Mouse (Mus musculus) hindbrain, embryonic 14.5 days (tissue): ENCODE measurements around the gene Get4. TPM values are rescaled to one million over a fixed set of nuclear protein-coding genes. Genes with fewer than 3 reads are reported as not detected.
A peak's percentile ranks its signal among the peaks of the same experiment; 100 is the strongest.

Source experiments
- ATAC-seq: fragments of 200-750 bp; cut with Nextera tagmentation; 2 replicates; pipeline ENCODE4 v1.8.0; 2017; ENCODE audit warnings: moderate number of reproducible peaks, mild to moderate bottlenecking, moderate TSS enrichment, moderate library complexity; ENCODE audit not compliant: low FRiP score
- DNase-seq: peaks from one replicate; pipeline ENCODE4 v3.0.0-alpha.2; 2015; ENCODE audit warnings: low spot score
- H3K27ac ChIP-seq: fragments of 300-500 bp; sonication (generic); 2 replicates; pipeline ENCODE4 v1.5.1; 2014; ENCODE audit warnings: mild to moderate bottlenecking, moderate library complexity
- H3K27me3 ChIP-seq: fragments of 300-500 bp; sonication (generic); 2 replicates; pipeline ENCODE4 v1.6.1; 2014; ENCODE audit warnings: mild to moderate bottlenecking, low read length, mixed read lengths; ENCODE audit not compliant: control insufficient read depth, insufficient read depth
- H3K36me3 ChIP-seq: fragments of 300-500 bp; sonication (generic); replicated peaks from 2 replicates; pipeline ENCODE4 v1.6.1; 2014; ENCODE audit not compliant: control insufficient read depth, insufficient read depth
- H3K4me1 ChIP-seq: fragments of 300-500 bp; sonication (generic); replicated peaks from 2 replicates; pipeline ENCODE4 v1.6.1; 2014; ENCODE audit warnings: antibody characterized with exemption, low read length, mixed read lengths; ENCODE audit not compliant: control insufficient read depth, insufficient read depth
- H3K4me2 ChIP-seq: fragments of 300-500 bp; sonication (generic); replicated peaks from 2 replicates; pipeline ENCODE4 v1.6.1; 2014; ENCODE audit warnings: mild to moderate bottlenecking, moderate library complexity
- H3K4me3 ChIP-seq: fragments of 300-500 bp; sonication (generic); replicated peaks from 2 replicates; pipeline ENCODE4 v1.5.1; 2014; ENCODE audit warnings: mild to moderate bottlenecking, low read length
- H3K9ac ChIP-seq: fragments of 300-500 bp; sonication (generic); 2 replicates; pipeline ENCODE4 v1.6.1; 2014
- H3K9me3 ChIP-seq: fragments of 300-500 bp; sonication (generic); 2 replicates; pipeline ENCODE4 v1.6.1; 2016; ENCODE audit warnings: low read length; ENCODE audit not compliant: control insufficient read depth
- WGBS: fragments of 180-500 bp; shearing (Covaris S2); extraction: QIAGEN DNeasy Blood & Tissue Kit; methylation state at CpG from one replicate; pipeline ENCODE4 v1.1.7; 2014; 5-methylcytosine and 5-hydroxymethylcytosine counted together
- polyA plus RNA-seq: library from polyadenylated mRNA; unstranded; fragments of >200 nt; fragmentation: Nextera tagmentation; extraction: Ambion mirVana; gene quantifications from 2 replicates; pipeline ENCODE4 v1.2.1, GENCODE M21; 2014

Get4 gene
- 109 and 116 TPM in 2 replicates for polyA plus RNA-seq

DNA sequence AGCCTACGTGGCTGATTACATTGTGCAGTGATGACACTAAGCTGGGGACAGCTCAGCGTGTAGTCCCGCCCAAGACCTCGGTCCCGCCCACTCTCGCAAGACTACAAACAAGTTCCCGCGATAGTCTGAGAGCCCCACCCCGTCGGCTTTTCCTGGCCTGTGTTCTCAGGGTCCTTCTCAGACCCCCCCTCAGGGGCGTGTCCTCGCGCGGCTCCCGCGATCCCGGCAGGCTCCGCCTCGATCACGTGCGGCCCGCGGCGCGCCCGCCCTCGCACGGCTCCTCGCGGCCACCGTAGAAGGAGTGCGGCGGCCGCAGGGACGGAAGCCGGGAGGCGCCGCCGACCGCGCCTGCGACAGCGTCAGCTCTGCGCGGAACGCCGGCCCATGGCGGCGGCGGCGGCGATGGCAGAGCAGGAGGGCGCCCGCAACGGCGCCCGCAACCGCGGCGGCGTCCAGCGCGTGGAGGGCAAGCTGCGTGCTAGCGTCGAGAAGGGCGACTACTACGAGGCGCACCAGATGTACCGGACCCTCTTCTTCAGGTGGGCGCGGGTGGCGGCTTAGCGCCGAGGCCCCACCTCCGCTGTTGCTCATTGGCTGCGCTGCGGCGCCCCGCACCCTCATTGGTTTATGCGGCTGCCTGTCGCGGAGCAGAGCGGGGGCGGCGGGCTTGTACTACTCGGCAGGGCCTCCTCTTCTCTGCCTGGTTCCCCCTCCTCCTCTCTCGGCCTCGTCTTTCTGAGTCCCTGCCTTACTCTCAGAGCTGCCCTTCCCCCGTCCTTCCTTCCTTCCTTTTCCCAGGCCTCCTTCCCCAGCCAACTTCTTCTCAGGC is at the start of gene Get4:
Get4 (plus strand) TSS at position 244 of the 829 bp plus-strand sequence.
- H3K36me3 ChIP-seq = peaks cover 33% of the 10 kb centered on the region
- under 1% methylated on average over 81 of the region's 90 CpGs for WGBS
- H3K27me3 ChIP-seq = no peaks in the 10 kb centered on the region
- H3K4me2 ChIP-seq = peak within 1 kb of the TSS; percentile 92
- DNase-seq (peak; percentile 99), ATAC-seq (peak; percentile 94)
- H3K4me3 ChIP-seq = peak within 1 kb of the TSS; percentile 65
- no peaks in the 10 kb centered on the region for H3K9me3 ChIP-seq
- H3K9ac ChIP-seq = peak within 1 kb of the TSS; percentile 84
- H3K27ac ChIP-seq = peak within 1 kb of the TSS; percentile 89
- H3K4me1 ChIP-seq = peaks cover 23% of the 10 kb centered on the region

DNA sequence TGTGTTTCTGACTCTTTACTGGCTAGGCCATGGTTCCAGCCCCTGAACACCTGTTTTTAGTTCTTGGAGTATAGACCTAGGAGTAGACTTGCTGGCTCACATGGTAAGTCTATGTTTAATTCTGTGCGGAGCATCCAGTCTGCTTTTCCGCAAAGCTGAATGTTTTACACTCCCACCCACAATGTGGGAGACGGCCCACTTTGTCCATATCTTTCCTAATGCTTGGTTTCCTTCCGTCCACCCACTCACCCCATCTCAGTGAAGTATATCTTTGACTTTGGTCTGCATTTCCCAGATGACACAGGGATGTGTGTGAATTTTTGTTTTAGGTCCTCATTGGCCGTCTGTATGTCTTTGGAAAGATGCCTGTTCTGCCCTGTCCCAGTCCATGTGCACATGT is 48.8 kb upstream of the Get4 start:
- H3K4me1 ChIP-seq = peaks cover 15% of the 10 kb centered on the region

DNA sequence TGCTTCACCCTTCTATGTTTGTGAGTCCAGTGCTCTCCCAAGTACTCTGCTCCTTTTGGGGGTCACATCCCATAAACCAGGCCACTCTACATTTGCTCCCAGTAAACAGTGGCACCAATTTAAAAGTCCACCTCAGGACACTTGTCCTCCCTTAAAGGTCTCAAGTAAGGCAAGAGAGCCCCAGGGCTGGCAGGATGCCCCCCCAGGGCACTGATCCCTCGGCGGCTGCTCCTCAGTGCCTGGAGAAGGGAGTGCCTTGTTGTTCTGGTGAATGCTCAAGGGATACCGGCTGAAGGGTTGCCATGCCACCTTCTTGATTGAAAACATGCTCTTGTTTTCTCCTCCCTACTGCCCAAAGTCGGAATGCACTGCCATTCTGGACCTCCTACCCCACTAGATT is 46.0 kb upstream of the Get4 start:
- Histone ChIP-seq H3K4me3 (no peak overlapping the region), H3K27me3 (no peaks in the 10 kb centered on the region), H3K9ac (no peak overlapping the region), H3K27ac (no peak overlapping the region), H3K36me3 (peaks cover 5% of the 10 kb centered on the region; the same call in 1 of the 2 replicates), H3K9me3 (no peaks in the 10 kb centered on the region), H3K4me2 (no peak overlapping the region), H3K4me1 (peaks cover 15% of the 10 kb centered on the region)
- 57% methylated on average over 4 of the region's 4 CpGs for WGBS
- DNase-seq = no peak
- ATAC-seq = no peak

More for the DNA sequence above, 48.8 kb upstream of the Get4 start:
- Histone ChIP-seq H3K4me2 (no peak overlapping the region), H3K27ac (no peak overlapping the region), H3K4me3 (no peak overlapping the region), H3K36me3 (no peaks in the 10 kb centered on the region), H3K27me3 (no peaks in the 10 kb centered on the region), H3K9ac (no peak overlapping the region), H3K9me3 (no peaks in the 10 kb centered on the region)
- no peak for DNase-seq
- ATAC-seq = no peak
- 94% methylated on average over 5 of the region's 5 CpGs for WGBS

DNA sequence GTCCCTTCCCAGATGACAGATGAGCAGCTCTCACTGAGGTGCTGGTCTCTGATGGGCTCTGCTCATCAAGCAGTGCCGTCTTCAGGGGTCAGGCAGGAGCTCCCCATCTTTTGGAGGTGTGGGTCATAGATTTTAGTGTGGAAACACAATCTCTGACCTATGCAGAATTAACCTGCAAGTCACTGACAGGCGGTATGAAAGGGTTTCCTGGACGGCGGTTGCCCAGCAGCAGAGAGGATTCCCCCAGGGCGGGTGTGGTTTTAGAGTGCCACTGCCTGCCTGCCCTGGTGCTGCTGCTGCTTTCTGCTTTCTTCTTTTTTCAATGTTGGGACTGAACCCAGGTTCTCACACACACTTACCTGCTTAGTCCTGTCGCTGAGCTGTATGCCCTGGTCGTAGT is 45.6 kb upstream of the Get4 start:
- no peak for DNase-seq
- WGBS = 68% methylated on average over 7 of the region's 7 CpGs
- Histone ChIP-seq H3K27ac (no peak overlapping the region), H3K27me3 (no peaks in the 10 kb centered on the region), H3K9me3 (no peaks in the 10 kb centered on the region), H3K9ac (no peak overlapping the region), H3K4me2 (no peak overlapping the region), H3K4me3 (no peak overlapping the region), H3K36me3 (peaks cover 5% of the 10 kb centered on the region), H3K4me1 (peaks cover 11% of the 10 kb centered on the region)
- no peak for ATAC-seq

DNA sequence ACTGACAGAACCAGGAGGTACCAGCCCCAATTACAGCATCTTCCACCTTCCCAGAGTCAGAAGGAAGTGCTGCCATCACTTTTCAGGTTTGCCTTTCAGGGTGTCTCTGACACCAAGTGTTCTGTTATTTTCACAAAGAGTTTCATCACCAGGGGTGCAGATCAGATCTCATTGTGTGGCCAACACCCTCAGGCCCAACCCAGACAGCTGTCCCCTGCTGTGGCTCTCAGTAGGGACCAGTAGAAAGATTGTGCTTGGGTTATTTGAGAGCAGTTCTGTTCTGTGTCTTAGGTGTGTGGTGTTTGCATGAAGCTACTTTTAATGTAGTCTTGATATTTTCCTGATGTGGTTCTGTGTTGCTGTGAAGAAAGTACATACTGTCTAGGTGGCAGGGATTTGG is 43.9 kb upstream of the Get4 start:
- Histone ChIP-seq H3K4me1 (no peaks in the 10 kb centered on the region), H3K4me3 (no peak overlapping the region), H3K9me3 (no peaks in the 10 kb centered on the region), H3K36me3 (peaks cover 12% of the 10 kb centered on the region), H3K27ac (no peak overlapping the region), H3K9ac (no peak overlapping the region), H3K4me2 (no peak overlapping the region), H3K27me3 (no peaks in the 10 kb centered on the region)
- DNase-seq (no peak), ATAC-seq (no peak)

DNA sequence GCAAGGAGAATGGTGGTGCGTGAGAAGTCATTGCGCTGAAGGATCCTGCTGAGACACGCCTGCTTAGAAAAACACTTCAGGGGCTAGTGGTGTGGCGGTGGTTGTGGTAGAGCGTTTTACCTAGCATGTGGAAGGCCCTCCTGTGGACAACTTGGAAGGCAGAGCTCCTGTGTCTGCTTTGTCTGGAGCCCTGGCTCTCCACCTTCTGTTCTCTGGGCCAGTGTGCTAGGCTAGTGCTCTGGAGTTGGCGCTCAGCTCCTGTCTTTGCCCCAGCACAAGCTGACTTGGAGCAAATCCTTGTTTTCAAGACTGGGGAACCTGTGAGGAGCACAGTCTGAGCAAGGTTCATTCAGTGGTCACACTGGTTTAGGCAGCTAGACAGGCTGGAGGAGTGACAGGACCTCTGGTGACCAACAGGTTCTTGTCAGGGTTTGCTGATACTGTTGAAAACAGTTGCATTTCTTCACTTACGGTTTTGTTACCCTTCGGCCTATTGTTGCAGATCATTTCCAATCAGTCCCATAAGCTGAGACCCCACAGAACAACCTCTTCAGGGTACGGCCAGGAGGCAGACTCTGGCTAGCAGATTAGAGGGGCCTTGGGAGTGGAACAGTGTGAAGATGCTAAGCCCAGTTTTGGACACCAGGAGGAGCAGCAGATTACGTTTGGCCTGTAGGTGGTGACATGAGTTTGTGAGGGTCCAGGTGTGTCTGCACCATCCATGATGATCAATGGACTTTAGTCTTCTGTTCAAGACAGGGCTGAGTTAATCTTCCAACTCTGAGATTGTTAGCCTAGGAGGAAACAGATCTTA is 43.0 kb upstream of the Get4 start:
- DNase-seq = no peak
- no peak overlapping the region for H3K9ac ChIP-seq
- H3K4me1 ChIP-seq = no peaks in the 10 kb centered on the region
- no peaks in the 10 kb centered on the region for H3K27me3 ChIP-seq
- no peak overlapping the region for H3K4me2 ChIP-seq
- no peak for ATAC-seq
- H3K36me3 ChIP-seq = peaks cover 12% of the 10 kb centered on the region
- H3K9me3 ChIP-seq = no peaks in the 10 kb centered on the region
- H3K27ac ChIP-seq = no peak overlapping the region
- 93% methylated on average over 10 of the region's 10 CpGs for WGBS
- H3K4me3 ChIP-seq = no peak overlapping the region

DNA sequence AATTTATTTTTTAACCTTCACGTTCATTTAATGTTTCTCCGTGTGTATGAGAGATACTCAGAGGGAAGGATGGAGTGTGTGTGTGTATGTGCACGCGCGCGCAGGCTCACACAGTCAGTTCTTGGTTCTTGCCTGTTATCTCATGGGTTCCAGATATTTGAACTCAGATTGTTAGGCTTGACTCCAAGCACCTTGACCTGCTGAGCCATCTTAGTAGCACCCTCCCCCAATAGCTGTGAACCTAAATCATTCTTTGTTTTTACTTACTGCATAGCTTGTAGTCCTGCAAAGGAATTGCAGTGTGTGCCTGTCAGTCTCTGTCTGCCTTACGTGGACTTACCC is 42.5 kb upstream of the Get4 start:
- no peaks in the 10 kb centered on the region for H3K27me3 ChIP-seq

DNA sequence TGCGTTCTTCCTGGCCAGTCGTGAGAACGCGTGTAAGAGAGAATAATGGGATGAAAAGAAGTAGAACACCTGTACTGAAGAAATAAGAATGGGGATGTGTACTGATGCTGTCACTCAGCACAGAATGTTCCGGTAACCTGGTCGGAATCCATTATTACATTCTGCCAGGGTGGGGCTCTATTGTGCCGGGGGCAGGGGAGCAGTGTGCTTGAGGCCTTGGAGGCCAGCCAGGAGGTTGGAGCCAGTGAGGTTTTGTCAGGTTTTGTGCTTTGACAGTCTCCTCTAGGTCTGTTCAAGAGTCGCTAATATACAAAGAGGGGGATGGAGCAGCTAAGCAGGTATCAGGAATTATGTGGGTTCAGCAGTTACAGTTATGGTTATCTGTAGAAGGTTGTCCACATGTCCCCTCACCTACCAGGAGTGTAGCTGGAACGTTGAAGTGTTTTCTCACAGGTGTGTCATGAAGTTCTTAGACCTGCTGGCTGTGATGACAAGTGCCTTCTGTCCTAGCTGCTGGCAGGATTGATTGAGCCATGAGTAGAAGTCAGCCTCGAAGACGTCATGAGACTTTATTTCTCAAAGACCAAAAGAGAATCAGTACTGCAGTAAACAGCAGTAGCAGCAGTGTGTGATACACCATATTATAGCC is 40.3 kb upstream of the Get4 start:
- no peak for DNase-seq
- no peak for ATAC-seq
- Histone ChIP-seq H3K9ac (no peak overlapping the region), H3K4me3 (no peak overlapping the region), H3K27ac (no peak overlapping the region), H3K9me3 (no peaks in the 10 kb centered on the region), H3K27me3 (no peaks in the 10 kb centered on the region), H3K4me2 (no peak overlapping the region), H3K4me1 (no peaks in the 10 kb centered on the region), H3K36me3 (peaks cover 31% of the 10 kb centered on the region)
- 94% methylated on average over 11 of the region's 11 CpGs for WGBS

More for the DNA sequence above, 42.5 kb upstream of the Get4 start:
- H3K9me3 ChIP-seq = no peaks in the 10 kb centered on the region
- H3K9ac ChIP-seq = no peak overlapping the region
- H3K4me1 ChIP-seq = no peaks in the 10 kb centered on the region
- no peak overlapping the region for H3K4me2 ChIP-seq
- peaks cover 12% of the 10 kb centered on the region for H3K36me3 ChIP-seq
- ATAC-seq = no peak
- no peak for DNase-seq
- 94% methylated on average over 7 of the region's 7 CpGs for WGBS
- H3K27ac ChIP-seq = no peak overlapping the region
- H3K4me3 ChIP-seq = no peak overlapping the region

DNA sequence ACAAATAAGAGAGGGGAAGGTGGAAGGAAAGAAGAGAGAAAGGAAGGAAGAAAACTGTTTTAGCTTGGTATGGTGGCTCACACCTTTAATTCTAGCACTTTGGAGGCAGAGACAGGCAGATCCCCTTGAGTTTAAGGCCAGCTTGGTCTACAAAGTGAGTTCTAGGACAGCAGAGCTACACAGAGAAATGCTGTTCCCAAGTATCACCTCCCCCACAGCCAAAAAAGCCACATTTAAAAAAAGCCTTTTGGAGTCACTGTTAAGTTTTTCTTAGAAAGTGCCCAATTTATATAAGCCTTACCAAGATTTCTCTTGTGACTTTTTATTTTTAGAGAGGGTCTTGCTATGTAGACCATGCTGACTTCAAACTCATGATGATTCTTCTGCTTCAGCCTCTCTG is 37.8 kb upstream of the Get4 start:
- Histone ChIP-seq H3K36me3 (peaks cover 37% of the 10 kb centered on the region), H3K4me3 (no peak overlapping the region), H3K9ac (no peak overlapping the region), H3K27ac (no peak overlapping the region), H3K27me3 (no peaks in the 10 kb centered on the region), H3K4me2 (no peak overlapping the region), H3K4me1 (no peaks in the 10 kb centered on the region), H3K9me3 (no peaks in the 10 kb centered on the region)
- ATAC-seq (no peak), DNase-seq (no peak)
